Mouse (Mus musculus) testis, adult 2 months (tissue): Measurements from ENCODE around the gene Tns1. TPM values are rescaled to one million over a fixed set of nuclear protein-coding genes. Genes with fewer than 3 reads are reported as not detected.
"Not testable (repeated sequence)": the region's sequence is repeated elsewhere in the genome, so short reads cannot be mapped to it uniquely, and the experiment has no call there.

Source experiments
- H3K27ac ChIP-seq: fragments of 200-500 bp; 2 replicates; pipeline ENCODE4 v1.5.1; 2012; ENCODE audit warnings: low read depth, low read length; ENCODE audit not compliant: control insufficient read depth, insufficient read depth
- H3K27me3 ChIP-seq: fragments of 200-500 bp; 2 replicates; pipeline ENCODE4 v1.6.1; 2012; ENCODE audit warnings: mild to moderate bottlenecking, low read length, moderate library complexity; ENCODE audit not compliant: control insufficient read depth, insufficient read depth
- H3K36me3 ChIP-seq: fragments of 200-500 bp; 2 replicates; pipeline ENCODE4 v1.6.1; 2012; ENCODE audit warnings: mild to moderate bottlenecking, low read length; ENCODE audit not compliant: control insufficient read depth, insufficient read depth
- H3K4me1 ChIP-seq: fragments of 200-500 bp; 2 replicates; pipeline ENCODE4 v1.6.1; 2012; ENCODE audit warnings: low read length; ENCODE audit not compliant: control insufficient read depth, insufficient read depth
- H3K4me3 ChIP-seq: fragments of 200-500 bp; 2 replicates; pipeline ENCODE4 v1.5.1; 2012; ENCODE audit warnings: low read depth, mild to moderate bottlenecking, low read length, moderate library complexity, mixed read lengths; ENCODE audit not compliant: control insufficient read depth
- CTCF ChIP-seq: fragments of 200-500 bp; IDR thresholded peaks from 2 replicates; pipeline ENCODE4 v1.5.1; 2012; ENCODE audit warnings: low read depth, mild to moderate bottlenecking, inconsistent platforms, low read length, moderate library complexity; ENCODE audit not compliant: control insufficient read depth, insufficient read depth, insufficient replicate concordance
- POLR2A ChIP-seq: fragments of 200-500 bp; IDR thresholded peaks from 2 replicates; pipeline ENCODE4 v1.6.1; 2012; ENCODE audit warnings: low read depth, mild to moderate bottlenecking, inconsistent platforms, low read length, moderate library complexity; ENCODE audit not compliant: control insufficient read depth
- polyA plus RNA-seq: library from polyadenylated mRNA; depleted of rRNA; stranded (reverse); fragments of >200 nt; gene quantifications from 2 replicates; pipeline ENCODE4 v1.2.3, GENCODE M21; 2012

Tns1 gene
- polyA plus RNA-seq, 1 experiment = 422 TPM

DNA sequence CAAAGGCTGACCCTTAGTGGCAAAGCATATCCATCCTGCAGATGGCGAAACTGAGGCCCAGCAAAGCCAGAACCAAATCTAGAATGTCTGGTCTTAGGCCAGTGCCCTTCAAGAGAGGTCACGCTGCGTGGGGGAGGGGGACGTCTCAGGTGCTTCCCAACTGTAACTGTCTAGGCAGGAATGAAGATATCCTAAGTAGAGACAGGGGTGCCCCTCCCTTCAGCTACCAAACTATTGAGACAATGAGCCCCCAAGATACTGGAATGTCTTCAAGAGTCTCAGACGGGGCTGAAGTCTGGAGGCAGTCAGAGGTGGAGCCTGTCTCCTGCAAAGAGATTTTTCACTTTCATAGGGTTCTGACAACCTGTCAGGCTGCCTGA lies 218.4 kb downstream of the Tns1 start:
- H3K27ac ChIP-seq = no peak overlapping the region
- peaks cover 22% of the 10 kb centered on the region for H3K4me1 ChIP-seq
- TF ChIP-seq CTCF = no peak
- no peak for TF ChIP-seq POLR2A
- no peaks in the 10 kb centered on the region for H3K27me3 ChIP-seq
- H3K4me3 ChIP-seq = no peak overlapping the region
- no peaks in the 10 kb centered on the region for H3K36me3 ChIP-seq

DNA sequence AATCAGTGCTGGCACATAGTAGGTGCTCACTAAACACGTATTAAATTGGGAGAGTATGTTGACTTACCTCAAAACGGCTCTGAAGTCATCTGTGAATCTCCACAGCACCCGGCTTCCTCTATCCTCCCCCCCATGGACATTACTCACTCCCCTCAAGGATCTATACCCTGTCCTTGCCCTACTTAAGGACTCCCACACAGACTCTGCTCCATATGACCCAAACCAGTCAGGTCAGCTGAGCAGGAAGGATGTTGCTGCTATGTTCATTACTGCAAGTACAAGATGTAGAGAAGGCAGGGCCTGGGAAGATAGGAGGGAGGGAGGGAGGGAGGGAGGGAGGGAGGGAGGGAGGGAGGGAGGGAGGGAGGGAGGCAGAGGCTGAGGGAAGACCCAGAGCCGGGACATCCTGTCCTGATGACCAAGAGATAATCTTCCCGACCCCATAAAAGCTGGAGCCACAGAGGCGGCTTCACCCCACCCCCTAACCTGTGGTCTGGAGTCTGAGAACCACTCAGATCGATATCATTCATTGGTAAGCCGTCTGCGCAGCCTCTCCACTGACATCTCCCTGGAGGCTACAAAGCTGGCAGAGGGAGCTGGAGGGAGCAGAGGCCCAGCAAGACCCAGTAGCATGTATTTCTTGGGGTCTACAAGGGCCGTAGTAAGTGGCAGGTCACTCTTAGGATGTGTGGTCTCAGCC lies 219.0 kb downstream of the Tns1 start:
- H3K4me3 ChIP-seq = no peak overlapping the region
- peaks cover 22% of the 10 kb centered on the region for H3K4me1 ChIP-seq
- H3K36me3 ChIP-seq = no peaks in the 10 kb centered on the region
- no peak overlapping the region for H3K27ac ChIP-seq
- H3K27me3 ChIP-seq = no peaks in the 10 kb centered on the region
- TF ChIP-seq CTCF = no peak
- no peak for TF ChIP-seq POLR2A

- Histone ChIP-seq H3K4me3 (no peak overlapping the region), H3K27ac (no peak overlapping the region), H3K36me3 (no peaks in the 10 kb centered on the region), H3K27me3 (no peaks in the 10 kb centered on the region), H3K4me1 (peaks cover 22% of the 10 kb centered on the region)
- TF ChIP-seq POLR2A (no peak), CTCF (no peak)
Observed at GRCm38 (mm10) chr1:73904641-73905040, 219.6 kb downstream of the Tns1 start.

DNA sequence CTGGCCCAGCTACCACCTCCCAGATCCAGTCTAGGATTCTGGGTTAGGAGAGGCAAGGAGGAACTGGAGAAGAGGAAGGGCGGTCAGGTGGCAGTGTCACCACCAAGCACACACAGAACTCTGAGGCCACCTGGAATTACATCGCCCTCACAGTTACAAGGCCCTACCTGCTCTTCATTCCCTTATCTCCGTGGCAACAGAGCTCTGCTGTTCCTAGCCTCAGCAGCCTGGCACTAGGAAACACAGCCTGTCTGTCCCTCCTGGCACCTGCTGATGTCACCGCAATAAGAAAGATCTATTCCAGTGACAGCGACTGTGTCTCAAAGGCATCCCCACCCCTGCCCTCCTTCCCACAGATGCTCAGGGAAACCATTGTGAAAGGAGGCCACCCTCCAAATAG lies 221.2 kb downstream of the Tns1 start:
- no peak overlapping the region for H3K4me3 ChIP-seq
- no peak for TF ChIP-seq CTCF
- no peak for TF ChIP-seq POLR2A
- no peaks in the 10 kb centered on the region for H3K36me3 ChIP-seq
- H3K27ac ChIP-seq = no peak overlapping the region
- peaks cover 22% of the 10 kb centered on the region for H3K4me1 ChIP-seq
- H3K27me3 ChIP-seq = no peaks in the 10 kb centered on the region

- Histone ChIP-seq H3K27me3 (no peaks in the 10 kb centered on the region), H3K27ac (no peak overlapping the region), H3K4me3 (no peak overlapping the region)
Observed at GRCm38 (mm10) chr1:73902171-73902991, 221.9 kb downstream of the Tns1 start.

DNA sequence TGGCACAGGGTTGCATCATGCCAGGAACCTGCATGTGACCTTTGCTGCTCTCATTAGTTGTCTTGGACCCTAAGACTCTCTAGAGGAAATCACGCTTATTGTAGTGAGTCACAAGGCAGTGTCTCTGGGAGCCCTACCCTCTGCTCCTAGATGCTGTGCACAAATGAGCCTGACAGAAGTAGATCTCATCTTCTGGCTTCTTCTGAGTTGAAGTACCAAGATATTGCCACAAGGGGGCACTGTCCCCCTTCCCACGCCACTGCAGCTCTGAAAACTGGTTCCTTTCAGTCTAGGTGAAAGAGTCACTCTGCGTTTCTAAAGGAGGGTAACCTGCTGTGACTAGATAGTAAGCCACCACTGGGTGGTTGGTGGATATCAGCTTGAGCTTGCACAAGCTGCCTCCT lies 222.8 kb downstream of the Tns1 start:
- H3K4me3 ChIP-seq = no peak overlapping the region
- H3K36me3 ChIP-seq = no peaks in the 10 kb centered on the region
- H3K27me3 ChIP-seq = no peaks in the 10 kb centered on the region
- TF ChIP-seq CTCF (peak; percentile 88; the same call in 1 of the 2 replicates), POLR2A (no peak)
- H3K27ac ChIP-seq = no peak overlapping the region
- peaks cover 17% of the 10 kb centered on the region for H3K4me1 ChIP-seq

More at GRCm38 (mm10) chr1:73902171-73902991, 221.9 kb downstream of the Tns1 start:
- Histone ChIP-seq H3K36me3 (no peaks in the 10 kb centered on the region), H3K4me1 (peaks cover 22% of the 10 kb centered on the region)
- no peak for TF ChIP-seq POLR2A
- peak; percentile 40; the same call in 1 of the 2 replicates for TF ChIP-seq CTCF

DNA sequence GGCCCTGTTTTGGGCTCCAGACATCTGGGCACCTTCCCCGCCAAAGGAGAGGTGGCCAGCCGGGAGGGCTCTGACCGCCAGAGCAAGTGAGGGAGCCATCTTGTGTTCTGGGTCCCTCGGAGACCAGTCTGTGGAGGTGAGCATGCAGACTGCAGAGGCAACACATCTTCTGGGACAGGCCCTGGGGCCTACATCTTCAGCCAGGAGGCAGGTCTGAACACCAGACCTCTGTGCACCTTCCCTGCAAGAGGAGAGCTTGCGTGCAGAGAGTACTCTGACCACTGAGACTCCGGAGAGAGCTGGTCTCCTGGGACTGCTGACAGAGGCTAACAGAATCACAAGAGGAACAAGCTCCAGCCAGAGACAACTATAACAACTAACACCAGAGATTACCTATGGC lies 228.8 kb downstream of the Tns1 start:
- H3K27me3 ChIP-seq, H3K4me1 ChIP-seq, H3K4me3 ChIP-seq, H3K27ac ChIP-seq, H3K36me3 ChIP-seq: not testable (repeated sequence)

DNA sequence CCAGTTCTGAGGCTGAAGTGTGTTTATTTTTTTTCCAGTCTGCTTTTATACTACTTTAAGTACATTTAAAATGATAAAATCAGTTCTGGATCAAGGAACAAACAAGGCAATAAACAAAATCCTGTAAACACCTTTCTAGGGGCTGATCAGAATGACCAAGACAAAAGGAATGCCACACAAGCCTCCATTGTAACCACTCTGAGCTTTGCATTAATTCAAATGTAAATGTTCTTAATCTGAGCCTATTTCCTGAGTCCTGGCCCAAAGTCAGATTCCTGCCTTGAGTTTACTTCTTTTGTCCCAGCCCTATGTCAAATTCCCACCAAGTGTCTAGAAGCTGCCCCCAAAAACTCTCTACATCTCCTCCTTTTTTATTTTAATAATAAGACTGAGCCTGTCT lies 243.5 kb downstream of the Tns1 start:
- TF ChIP-seq CTCF = no peak
- no peak for TF ChIP-seq POLR2A

More for the DNA sequence above, 243.5 kb downstream of the Tns1 start:
- Histone ChIP-seq H3K27ac (no peak overlapping the region), H3K4me3 (no peak overlapping the region), H3K36me3 (no peaks in the 10 kb centered on the region), H3K4me1 (no peaks in the 10 kb centered on the region), H3K27me3 (no peaks in the 10 kb centered on the region)
